Mouse (Mus musculus) kidney, embryonic 14.5 days (tissue): ENCODE measurements at regions not wholly inside any gene's neighbourhood (a gene's known extent, or its start where the extent isn't known, plus 50 kb on each side); places are given as distances from the start of the nearest gene placed in this dataset.
A peak's percentile ranks its signal among the peaks of the same experiment; 100 is the strongest.

ENCODE experiments used
- ATAC-seq: fragments of 200-750 bp; cut with Nextera tagmentation; 2 replicates; pipeline ENCODE4 v1.8.0; 2017; ENCODE audit warnings: moderate number of reproducible peaks, mild to moderate bottlenecking, moderate TSS enrichment, moderate library complexity; ENCODE audit not compliant: low FRiP score, low TSS enrichment
- H3K27ac ChIP-seq: fragments of 300-500 bp; sonication (generic); 2 replicates; pipeline ENCODE4 v1.5.1; 2014; ENCODE audit warnings: low read depth, mild to moderate bottlenecking, low read length, moderate library complexity, mixed read lengths
- H3K27me3 ChIP-seq: fragments of 300-500 bp; sonication (generic); 2 replicates; pipeline ENCODE4 v1.6.1; 2014; ENCODE audit warnings: mild to moderate bottlenecking, low read length; ENCODE audit not compliant: control insufficient read depth, insufficient read depth
- H3K36me3 ChIP-seq: fragments of 300-500 bp; sonication (generic); 2 replicates; pipeline ENCODE4 v1.6.1; 2014; ENCODE audit warnings: low read length, mixed read lengths; ENCODE audit not compliant: control insufficient read depth, insufficient read depth
- H3K4me1 ChIP-seq: fragments of 300-500 bp; sonication (generic); 2 replicates; pipeline ENCODE4 v1.6.1; 2014; ENCODE audit warnings: low read length, mixed read lengths; ENCODE audit not compliant: control insufficient read depth, insufficient read depth
- H3K4me2 ChIP-seq: fragments of 300-500 bp; sonication (generic); replicated peaks from 2 replicates; pipeline ENCODE4 v1.6.1; 2014; ENCODE audit warnings: low read depth, mild to moderate bottlenecking, low read length
- H3K4me3 ChIP-seq: fragments of 300-500 bp; sonication (generic); 2 replicates; pipeline ENCODE4 v1.5.1; 2014; ENCODE audit warnings: mild to moderate bottlenecking, low read length
- H3K9ac ChIP-seq: fragments of 300-500 bp; sonication (generic); 2 replicates; pipeline ENCODE4 v1.6.1; 2014; ENCODE audit warnings: low read depth, mild to moderate bottlenecking, low read length, moderate library complexity
- H3K9me3 ChIP-seq: fragments of 300-500 bp; sonication (generic); 2 replicates; pipeline ENCODE4 v1.6.1; 2016; ENCODE audit warnings: low read length; ENCODE audit not compliant: control insufficient read depth
- WGBS: fragments of 180-500 bp; shearing (Covaris S2); extraction: QIAGEN DNeasy Blood & Tissue Kit; methylation state at CpG from one replicate; pipeline ENCODE4 v1.1.7; 2014; 5-methylcytosine and 5-hydroxymethylcytosine counted together

GRCm38 (mm10) chr4:47593155-47593554 lies 118.7 kb downstream of the Sec61b start:
- no peak overlapping the region for H3K4me2 ChIP-seq
- no peak overlapping the region for H3K27ac ChIP-seq
- H3K36me3 ChIP-seq = no peaks in the 10 kb centered on the region
- H3K9ac ChIP-seq = no peak overlapping the region
- no peaks in the 10 kb centered on the region for H3K4me1 ChIP-seq
- no peak for ATAC-seq
- H3K4me3 ChIP-seq = no peak overlapping the region
- 87% methylated on average over 7 of the region's 7 CpGs for WGBS
- no peaks in the 10 kb centered on the region for H3K9me3 ChIP-seq
- no peaks in the 10 kb centered on the region; the same call in 1 of the 2 replicates for H3K27me3 ChIP-seq

- Histone ChIP-seq H3K36me3 (no peaks in the 10 kb centered on the region), H3K9me3 (no peaks in the 10 kb centered on the region), H3K27ac (no peak overlapping the region), H3K27me3 (no peaks in the 10 kb centered on the region; the same call in 1 of the 2 replicates), H3K4me1 (no peaks in the 10 kb centered on the region), H3K4me3 (no peak overlapping the region), H3K9ac (no peak overlapping the region), H3K4me2 (no peak overlapping the region)
- 77% methylated on average over 6 of the region's 6 CpGs for WGBS
- ATAC-seq = no peak
Measured at GRCm38 (mm10) chr4:47594171-47594570, 119.7 kb downstream of the Sec61b start.

GRCm38 (mm10) chr4:47595841-47596240 lies 121.4 kb downstream of the Sec61b start:
- no peak for ATAC-seq
- no peak overlapping the region for H3K4me2 ChIP-seq
- H3K9me3 ChIP-seq = no peaks in the 10 kb centered on the region
- WGBS = 69% methylated on average over 10 of the region's 10 CpGs
- H3K4me3 ChIP-seq = no peak overlapping the region
- no peak overlapping the region for H3K27ac ChIP-seq
- no peak overlapping the region for H3K9ac ChIP-seq
- no peaks in the 10 kb centered on the region for H3K36me3 ChIP-seq
- no peaks in the 10 kb centered on the region; the same call in 1 of the 2 replicates for H3K27me3 ChIP-seq
- H3K4me1 ChIP-seq = no peaks in the 10 kb centered on the region

GRCm38 (mm10) chr4:47597586-47597985 lies 123.1 kb downstream of the Sec61b start:
- Histone ChIP-seq H3K4me2 (no peak overlapping the region), H3K27me3 (no peaks in the 10 kb centered on the region; the same call in 1 of the 2 replicates), H3K9ac (no peak overlapping the region), H3K9me3 (no peaks in the 10 kb centered on the region), H3K27ac (no peak overlapping the region), H3K36me3 (no peaks in the 10 kb centered on the region), H3K4me3 (no peak overlapping the region), H3K4me1 (no peaks in the 10 kb centered on the region)
- 75% methylated on average over 7 of the region's 7 CpGs for WGBS
- 0 out of 2 replicates have a peak, but pooled peaks have one; percentile 12 for ATAC-seq

GRCm38 (mm10) chr4:47598216-47598615 lies 123.8 kb downstream of the Sec61b start:
- H3K4me2 ChIP-seq = no peak overlapping the region
- ATAC-seq = no peak
- no peak overlapping the region for H3K4me3 ChIP-seq
- no peaks in the 10 kb centered on the region; the same call in 1 of the 2 replicates for H3K27me3 ChIP-seq
- no peak overlapping the region for H3K9ac ChIP-seq
- no peaks in the 10 kb centered on the region for H3K36me3 ChIP-seq
- H3K27ac ChIP-seq = no peak overlapping the region
- H3K9me3 ChIP-seq = no peaks in the 10 kb centered on the region
- 52% methylated on average over 2 of the region's 2 CpGs for WGBS
- no peaks in the 10 kb centered on the region; the same call in 1 of the 2 replicates for H3K4me1 ChIP-seq

GRCm38 (mm10) chr4:47601301-47602070 lies 127.0 kb downstream of the Sec61b start:
- Histone ChIP-seq H3K9me3 (no peaks in the 10 kb centered on the region), H3K27me3 (no peaks in the 10 kb centered on the region), H3K4me2 (no peak overlapping the region), H3K9ac (no peak overlapping the region), H3K36me3 (no peaks in the 10 kb centered on the region), H3K27ac (no peak overlapping the region), H3K4me3 (no peak overlapping the region), H3K4me1 (peaks cover 5% of the 10 kb centered on the region)
- no peak for ATAC-seq
- WGBS = 74% methylated on average over 10 of the region's 10 CpGs

- Histone ChIP-seq H3K27me3 (no peaks in the 10 kb centered on the region), H3K4me1 (peaks cover 5% of the 10 kb centered on the region), H3K9ac (peak overlapping the region; percentile 9; the same call in 1 of the 2 replicates), H3K36me3 (no peaks in the 10 kb centered on the region), H3K4me3 (peak overlapping the region; percentile 4; the same call in 1 of the 2 replicates), H3K9me3 (no peaks in the 10 kb centered on the region), H3K27ac (no peak overlapping the region), H3K4me2 (peak overlapping the region; percentile 35)
- no peak for ATAC-seq
- 60% methylated on average over 6 of the region's 6 CpGs for WGBS
Measured at GRCm38 (mm10) chr4:47603378-47603777, 128.9 kb downstream of the Sec61b start.

GRCm38 (mm10) chr4:47603847-47604397 lies 129.5 kb downstream of the Sec61b start:
- H3K27me3 ChIP-seq = no peaks in the 10 kb centered on the region
- no peaks in the 10 kb centered on the region for H3K36me3 ChIP-seq
- H3K4me3 ChIP-seq = peak overlapping the region; percentile 4; the same call in 1 of the 2 replicates
- H3K4me1 ChIP-seq = peaks cover 5% of the 10 kb centered on the region
- ATAC-seq = peak; percentile 80
- H3K9ac ChIP-seq = peak overlapping the region; percentile 9; the same call in 1 of the 2 replicates
- no peak overlapping the region for H3K27ac ChIP-seq
- no peaks in the 10 kb centered on the region for H3K9me3 ChIP-seq
- peak overlapping the region; percentile 35 for H3K4me2 ChIP-seq
- WGBS = 18% methylated on average over 14 of the region's 14 CpGs

- no peak overlapping the region for H3K27ac ChIP-seq
- H3K27me3 ChIP-seq = no peaks in the 10 kb centered on the region
- no peak overlapping the region for H3K4me3 ChIP-seq
- H3K36me3 ChIP-seq = no peaks in the 10 kb centered on the region
- peaks cover 5% of the 10 kb centered on the region for H3K4me1 ChIP-seq
- WGBS = 78% methylated on average over 4 of the region's 4 CpGs
- no peak overlapping the region for H3K9ac ChIP-seq
- ATAC-seq = no peak
- H3K9me3 ChIP-seq = no peaks in the 10 kb centered on the region
- no peak overlapping the region for H3K4me2 ChIP-seq
Measured at GRCm38 (mm10) chr4:47605676-47606075, 131.2 kb downstream of the Sec61b start.
